Mouse (Mus musculus) ES-CJ7 (cell line): ENCODE data around the gene Zfyve1.

ENCODE experiments used
- DNase-seq: peaks from one replicate; pipeline ENCODE4 v3.0.0; 2011; ENCODE audit warnings: low read depth, low spot score

The Zfyve1 gene

GRCm38 (mm10) chr12:83523892-83524291 lies 73.1 kb downstream of the Zfyve1 start:
- peak; percentile 72 for DNase-seq

GRCm38 (mm10) chr12:83523056-83523455 lies 74.0 kb downstream of the Zfyve1 start:
- DNase-seq, result no peak

GRCm38 (mm10) chr12:83521083-83521482 lies 75.9 kb downstream of the Zfyve1 start:
- DNase-seq, result no peak

GRCm38 (mm10) chr12:83520311-83520890 lies 76.6 kb downstream of the Zfyve1 start, which contains the start of gene Dcaf4:
Gene Dcaf4, plus strand, starts transcription at chr12:83520466.
- peak; percentile 98 for DNase-seq

- no peak for DNase-seq
These were observed 79.4 kb downstream of the Zfyve1 start for GRCm38 (mm10) chr12:83517580-83517979.

GRCm38 (mm10) chr12:83514216-83514615 lies 82.8 kb downstream of the Zfyve1 start:
- DNase-seq, result no peak

GRCm38 (mm10) chr12:83513185-83513584 lies 83.8 kb downstream of the Zfyve1 start:
- no peak for DNase-seq

- DNase-seq, result no peak
These were observed 84.2 kb downstream of the Zfyve1 start for GRCm38 (mm10) chr12:83512783-83513182.

GRCm38 (mm10) chr12:83510586-83510985 lies 86.4 kb downstream of the Zfyve1 start:
- DNase-seq, result peak; percentile 56

GRCm38 (mm10) chr12:83506543-83506942 lies 90.5 kb downstream of the Zfyve1 start:
- peak; percentile 65 for DNase-seq

GRCm38 (mm10) chr12:83502190-83502589 lies 94.8 kb downstream of the Zfyve1 start:
- peak; percentile 80 for DNase-seq

GRCm38 (mm10) chr12:83499256-83499655 lies 97.8 kb downstream of the Zfyve1 start:
- DNase-seq, result no peak

- peak; percentile 66 for DNase-seq
These were observed 99.1 kb downstream of the Zfyve1 start for GRCm38 (mm10) chr12:83497959-83498358.

GRCm38 (mm10) chr12:83496736-83497135 lies 100.3 kb downstream of the Zfyve1 start:
- DNase-seq, result no peak
